Mouse (Mus musculus) E14TG2a.4 (cell line): ENCODE data around the gene Ercc2.

Experiments used
- CTCF ChIP-seq: conservative IDR thresholded peaks from 2 replicates; pipeline ENCODE4 v1.5.1; 2014; ENCODE audit warnings: low read length
- NANOG ChIP-seq: IDR thresholded peaks from 2 replicates; pipeline ENCODE4 v1.6.1; 2014; ENCODE audit warnings: borderline replicate concordance, low read length, mixed read lengths
- POU5F1 ChIP-seq: IDR thresholded peaks from 2 replicates; pipeline ENCODE4 v1.6.1; 2014; ENCODE audit warnings: low read length, borderline replicate concordance

DNA sequence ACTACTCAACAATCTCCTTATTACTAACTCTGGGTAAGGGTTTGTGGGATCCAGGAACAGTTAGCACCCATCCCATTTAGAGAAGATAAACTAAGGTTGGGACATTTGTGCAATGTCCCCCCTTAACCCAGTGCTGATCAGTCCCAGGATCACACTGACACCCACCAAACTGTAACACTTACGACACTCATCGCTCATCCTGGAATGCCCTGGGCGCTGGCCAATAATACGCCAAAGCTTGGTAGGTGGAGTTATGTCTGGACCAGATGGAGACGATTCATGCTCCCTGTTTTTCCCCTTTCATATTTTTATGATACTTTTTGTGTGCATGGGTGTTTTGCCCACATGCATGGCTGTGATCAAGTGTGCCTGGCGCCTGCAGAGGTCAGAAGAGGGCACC is 48.6 kb downstream of the Ercc2 start:
- TF ChIP-seq CTCF, result no peak
- TF ChIP-seq POU5F1, result no peak
- TF ChIP-seq NANOG, result no peak
